Mouse (Mus musculus) limb, embryonic 14.5 days (tissue): ENCODE measurements around the gene D5Ertd579e. TPM values are rescaled to one million over a fixed set of nuclear protein-coding genes. Genes with fewer than 3 reads are reported as not detected.
A peak's percentile ranks its signal among the peaks of the same experiment; 100 is the strongest.

Experiments used
- ATAC-seq: fragments of 200-750 bp; cut with Nextera tagmentation; 2 replicates; pipeline ENCODE4 v1.8.0; 2017; ENCODE audit warnings: low read depth, moderate number of reproducible peaks, moderate TSS enrichment; ENCODE audit not compliant: low FRiP score
- DNase-seq: peaks from one replicate; pipeline ENCODE4 v3.0.0-alpha.2; 2015; ENCODE audit warnings: low spot score
- H3K27ac ChIP-seq: fragments of 300-500 bp; sonication (generic); replicated peaks from 2 replicates; pipeline ENCODE4 v1.5.1; 2014; ENCODE audit warnings: low read depth, mild to moderate bottlenecking, low read length, moderate library complexity, mixed read lengths
- H3K27me3 ChIP-seq: fragments of 300-500 bp; sonication (generic); 2 replicates; pipeline ENCODE4 v1.6.1; 2014; ENCODE audit warnings: low read length, mixed read lengths; ENCODE audit not compliant: control insufficient read depth, insufficient read depth
- H3K36me3 ChIP-seq: fragments of 300-500 bp; sonication (generic); 2 replicates; pipeline ENCODE4 v1.6.1; 2014; ENCODE audit warnings: mild to moderate bottlenecking, low read length, moderate library complexity, mixed read lengths; ENCODE audit not compliant: control insufficient read depth, insufficient read depth
- H3K4me1 ChIP-seq: fragments of 300-500 bp; sonication (generic); 2 replicates; pipeline ENCODE4 v1.6.1; 2014; ENCODE audit warnings: antibody characterized with exemption, low read length, mixed read lengths; ENCODE audit not compliant: control insufficient read depth, insufficient read depth
- H3K4me2 ChIP-seq: fragments of 300-500 bp; sonication (generic); replicated peaks from 2 replicates; pipeline ENCODE4 v1.6.1; 2014; ENCODE audit warnings: low read depth, mild to moderate bottlenecking, low read length, moderate library complexity; ENCODE audit not compliant: severe bottlenecking
- H3K4me3 ChIP-seq: fragments of 300-500 bp; sonication (generic); replicated peaks from 2 replicates; pipeline ENCODE4 v1.5.1; 2014; ENCODE audit warnings: low read length
- H3K9ac ChIP-seq: fragments of 300-500 bp; sonication (generic); 2 replicates; pipeline ENCODE4 v1.6.1; 2014; ENCODE audit warnings: mild to moderate bottlenecking, low read depth, low read length, moderate library complexity; ENCODE audit not compliant: severe bottlenecking
- H3K9me3 ChIP-seq: fragments of 300-500 bp; sonication (generic); 2 replicates; pipeline ENCODE4 v1.6.1; 2016; ENCODE audit warnings: low read length; ENCODE audit not compliant: control insufficient read depth
- POLR2A ChIP-seq: fragments of 200-500 bp; IDR thresholded peaks from 2 replicates; pipeline ENCODE4 v1.8.0; 2012; ENCODE audit warnings: inconsistent platforms, mild to moderate bottlenecking, moderate library complexity, borderline replicate concordance; ENCODE audit not compliant: insufficient read depth, insufficient read length; ENCODE audit errors: extremely low read depth
- WGBS: fragments of 180-500 bp; shearing (Covaris S2); extraction: QIAGEN DNeasy Blood & Tissue Kit; methylation state at CpG from one replicate; pipeline ENCODE4 v1.1.7; 2014; 5-methylcytosine and 5-hydroxymethylcytosine counted together
- polyA plus RNA-seq, 2 experiments: library from polyadenylated mRNA; depleted of rRNA in 1 of 2; stranded (reverse) in 1 of 2; unstranded in 1 of 2; fragments of >200 nt; fragmentation: Nextera tagmentation in 1 of 2; extraction: Ambion mirVana in 1 of 2; gene quantifications; 2 replicates each; pipeline versions ENCODE4 v1.2.1 to v1.2.3; 2012 to 2014

The D5Ertd579e gene
- polyA plus RNA-seq, 2 experiments = 20.8 to 21.6 TPM

- ATAC-seq = no peak
These were observed 21.0 kb upstream of the D5Ertd579e start for GRCm38 (mm10) chr5:36716816-36717215.

GRCm38 (mm10) chr5:36714832-36715231 is 19.0 kb upstream of the D5Ertd579e start:
- 67% methylated on average over 3 of the region's 3 CpGs for WGBS
- H3K36me3 ChIP-seq = no peaks in the 10 kb centered on the region
- no peak for TF ChIP-seq POLR2A
- no peak overlapping the region for H3K9ac ChIP-seq
- no peak for DNase-seq
- ATAC-seq = no peak
- H3K4me3 ChIP-seq = no peak overlapping the region
- H3K4me1 ChIP-seq = 0 out of 2 replicates have a peak, but pooled peaks cover 2% of the 10 kb centered on the region
- H3K27me3 ChIP-seq = no peaks in the 10 kb centered on the region
- no peak overlapping the region for H3K4me2 ChIP-seq
- no peak overlapping the region for H3K27ac ChIP-seq
- H3K9me3 ChIP-seq = no peaks in the 10 kb centered on the region

More at GRCm38 (mm10) chr5:36716816-36717215, 21.0 kb upstream of the D5Ertd579e start:
- no peak for TF ChIP-seq POLR2A
- Histone ChIP-seq H3K4me2 (no peak overlapping the region), H3K27ac (no peak overlapping the region), H3K36me3 (no peaks in the 10 kb centered on the region), H3K9ac (no peak overlapping the region), H3K4me3 (no peak overlapping the region), H3K9me3 (no peaks in the 10 kb centered on the region), H3K27me3 (no peaks in the 10 kb centered on the region), H3K4me1 (0 out of 2 replicates have a peak, but pooled peaks cover 2% of the 10 kb centered on the region)
- 35% methylated on average over 2 of the region's 2 CpGs for WGBS
- DNase-seq = no peak

- no peak for TF ChIP-seq POLR2A
- Histone ChIP-seq H3K9ac (no peak overlapping the region), H3K27ac (no peak overlapping the region), H3K9me3 (no peaks in the 10 kb centered on the region), H3K4me2 (no peak overlapping the region; the same call in 1 of the 2 replicates), H3K4me3 (no peak overlapping the region), H3K36me3 (no peaks in the 10 kb centered on the region), H3K4me1 (0 out of 2 replicates have a peak, but pooled peaks cover 2% of the 10 kb centered on the region), H3K27me3 (no peaks in the 10 kb centered on the region)
- DNase-seq (no peak), ATAC-seq (no peak)
- 84% methylated on average over 6 of the region's 6 CpGs for WGBS
These were observed 17.9 kb upstream of the D5Ertd579e start for GRCm38 (mm10) chr5:36713693-36714092.

- H3K9ac ChIP-seq = peak overlapping the region; percentile 41
- H3K27ac ChIP-seq = no peak overlapping the region
- H3K4me3 ChIP-seq = peak overlapping the region; percentile 26
- H3K9me3 ChIP-seq = no peaks in the 10 kb centered on the region
- DNase-seq (peak; percentile 61), ATAC-seq (peak; percentile 91)
- H3K36me3 ChIP-seq = no peaks in the 10 kb centered on the region
- 5% methylated on average over 31 of the region's 31 CpGs for WGBS
- no peaks in the 10 kb centered on the region for H3K27me3 ChIP-seq
- H3K4me1 ChIP-seq = 0 out of 2 replicates have a peak, but pooled peaks cover 2% of the 10 kb centered on the region
- peak overlapping the region; percentile 58 for H3K4me2 ChIP-seq
- TF ChIP-seq POLR2A = no peak
These were observed 17.0 kb upstream of the D5Ertd579e start for GRCm38 (mm10) chr5:36712553-36713534.

- WGBS = 60% methylated on average over 5 of the region's 5 CpGs
These were observed 16.0 kb upstream of the D5Ertd579e start for GRCm38 (mm10) chr5:36711863-36712262.

More at GRCm38 (mm10) chr5:36711863-36712262, 16.0 kb upstream of the D5Ertd579e start:
- Histone ChIP-seq H3K9ac (no peak overlapping the region), H3K9me3 (no peaks in the 10 kb centered on the region), H3K4me2 (no peak overlapping the region), H3K27me3 (no peaks in the 10 kb centered on the region), H3K4me3 (no peak overlapping the region), H3K36me3 (no peaks in the 10 kb centered on the region), H3K4me1 (0 out of 2 replicates have a peak, but pooled peaks cover 2% of the 10 kb centered on the region), H3K27ac (no peak overlapping the region)
- DNase-seq = no peak
- no peak for TF ChIP-seq POLR2A
- ATAC-seq = no peak
